Mouse (Mus musculus) liver, embryonic 14.5 days (tissue): Measurements from ENCODE around the gene Tmem231.

ENCODE experiments used
- CTCF ChIP-seq: IDR thresholded peaks from 2 replicates; pipeline ENCODE4 v1.5.1; 2016; ENCODE audit warnings: antibody characterized with exemption, low read depth, control low read depth
- EP300 ChIP-seq: IDR thresholded peaks from 2 replicates; pipeline ENCODE4 v1.6.1; 2016; ENCODE audit warnings: antibody characterized with exemption, low read depth

DNA sequence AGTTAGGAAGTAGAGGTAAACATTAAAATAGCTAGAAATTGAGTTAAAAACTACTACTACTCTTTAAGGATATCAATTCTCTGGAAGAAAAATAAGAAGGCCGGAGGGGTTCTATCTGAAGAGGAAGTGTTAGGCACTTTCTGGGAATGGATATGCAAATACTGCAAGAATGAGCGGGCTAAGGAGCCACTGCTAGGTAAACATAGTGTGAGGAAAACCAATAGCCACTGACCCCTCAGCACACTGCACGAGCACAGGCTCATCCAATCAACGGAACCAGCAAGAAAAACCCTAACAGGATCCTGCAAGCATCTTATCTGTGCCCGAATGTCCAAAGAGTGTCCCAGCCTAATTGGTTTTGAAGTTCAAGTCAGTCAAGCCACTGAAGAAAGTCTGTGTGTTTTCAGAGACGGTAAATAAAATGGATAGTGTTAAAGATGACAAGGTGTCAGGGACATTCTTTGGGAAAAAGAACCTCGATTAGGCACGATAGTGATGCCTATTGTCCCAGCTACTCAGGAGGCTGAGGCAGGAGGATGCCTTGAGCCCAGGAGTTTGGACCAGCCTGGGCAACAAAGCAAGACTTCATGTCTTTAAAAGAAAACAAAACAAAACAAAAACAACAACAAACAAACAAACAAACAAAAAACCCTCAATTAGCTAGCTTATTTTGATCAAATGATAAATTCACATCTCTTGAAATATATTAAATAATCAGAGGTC is 68.4 kb downstream of the Tmem231 start:
- TF ChIP-seq CTCF (no peak), EP300 (no peak)
